Mouse (Mus musculus) kidney, adult 8-10 months (tissue): ENCODE data around the gene Apobec4.
"Not testable (repeated sequence)": the region's sequence is repeated elsewhere in the genome, so short reads cannot be mapped to it uniquely, and the experiment has no call there.

Source experiments
- DNase-seq, 2 experiments: peaks; one replicate each; pipeline ENCODE4 v3.0.0; 2022

Apobec4 gene

DNA sequence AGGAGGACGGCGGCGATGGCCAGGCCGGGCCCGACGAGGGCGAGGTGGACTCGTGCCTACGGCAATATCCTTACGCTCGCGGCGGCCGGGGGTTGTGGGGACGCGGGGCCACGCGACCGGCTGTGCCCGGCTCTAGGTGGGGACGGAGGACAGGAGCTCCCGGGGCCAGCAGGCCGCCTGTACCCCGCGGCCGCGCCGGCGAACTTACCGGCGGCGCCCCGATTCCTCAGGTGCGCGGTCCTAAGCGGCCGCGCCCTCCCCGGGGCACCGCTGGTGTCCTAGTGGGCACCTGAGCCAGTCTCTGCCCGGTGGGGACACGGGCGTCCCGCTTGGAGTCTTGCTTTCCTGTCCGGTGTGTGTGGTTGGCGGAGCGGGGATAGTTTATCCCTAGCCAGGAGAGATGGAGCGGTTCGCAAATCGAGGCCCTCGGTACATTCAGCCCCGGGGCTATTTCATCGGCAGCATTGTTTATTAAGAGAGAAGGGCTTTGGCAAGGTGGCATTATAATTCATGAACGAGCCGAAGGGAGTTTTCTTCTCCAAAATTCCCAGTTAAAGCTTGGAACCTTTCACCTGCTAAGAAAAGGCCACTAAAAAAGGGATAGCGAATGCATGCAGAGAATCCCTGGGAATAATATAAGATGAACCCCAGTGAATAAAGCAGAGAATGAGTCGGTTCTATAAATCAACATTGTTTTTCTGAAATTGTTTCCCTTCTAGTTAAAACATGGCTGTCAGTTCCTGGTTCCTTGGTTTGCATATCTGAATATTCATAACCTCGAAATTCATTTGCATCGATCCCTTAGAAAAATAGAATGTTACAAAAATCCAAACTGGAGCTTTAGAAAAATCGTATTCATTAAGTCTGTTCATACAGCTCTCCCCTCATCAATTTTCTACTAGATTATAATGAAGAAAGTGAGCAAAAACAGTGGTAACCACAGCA lies 16.7 kb downstream of the Apobec4 start:
- peak; percentile 30 to 38 for DNase-seq

DNA sequence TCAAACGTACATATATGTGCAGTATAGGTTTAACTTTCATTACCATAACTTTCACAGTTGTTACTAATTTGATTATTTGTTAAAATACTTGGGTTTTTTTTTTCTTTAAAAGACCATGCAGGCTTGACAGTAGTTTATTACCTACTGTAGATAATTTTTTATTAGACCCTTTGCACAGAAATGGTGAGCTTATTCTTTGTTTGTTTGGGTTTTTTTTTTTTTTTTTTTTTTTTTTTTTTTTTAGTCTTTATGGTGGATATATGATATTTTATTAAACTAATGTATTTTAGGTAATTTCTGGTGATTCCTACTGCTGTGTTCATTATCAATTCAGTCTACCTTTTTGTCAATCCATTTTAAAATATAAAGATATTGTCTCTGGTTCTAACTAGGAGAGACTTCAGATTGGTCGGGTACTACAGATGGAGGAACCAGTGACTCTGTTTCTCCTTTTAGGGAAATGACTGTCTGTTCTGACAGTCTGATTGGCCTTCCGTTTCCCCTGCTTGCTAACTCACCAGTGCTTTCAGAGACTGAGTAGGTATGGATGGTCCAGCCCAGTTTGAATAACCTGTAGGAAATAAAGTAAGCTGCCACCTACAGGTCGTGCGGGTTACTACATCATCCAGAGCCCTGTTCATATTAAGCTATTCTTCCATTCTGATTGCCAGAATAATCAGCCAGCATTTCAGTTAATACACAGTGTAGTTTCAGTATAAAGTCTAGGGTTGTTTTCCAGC lies 17.6 kb downstream of the Apobec4 start:
- peak; percentile 72 to 92 for DNase-seq

DNA sequence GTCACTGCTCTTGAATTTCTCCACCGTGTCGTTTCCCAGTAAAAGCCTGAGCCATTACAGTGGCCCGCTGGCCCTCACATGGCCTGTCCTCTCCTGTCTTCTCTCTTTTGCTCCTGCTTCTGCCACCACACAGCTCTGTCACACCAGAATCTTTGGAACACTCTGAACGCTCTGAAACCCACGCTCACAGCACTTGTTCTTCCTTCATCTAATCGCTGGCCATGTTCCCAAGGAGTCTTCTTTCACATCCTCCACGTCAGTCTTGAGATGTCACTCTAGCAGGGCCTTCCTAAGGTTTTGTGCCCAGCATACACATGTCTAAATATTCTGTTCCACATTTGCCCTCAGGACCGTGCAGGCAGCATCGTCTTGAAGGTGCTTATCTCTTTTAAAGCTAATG lies 20.7 kb downstream of the Apobec4 start:
- no peak for DNase-seq

DNA sequence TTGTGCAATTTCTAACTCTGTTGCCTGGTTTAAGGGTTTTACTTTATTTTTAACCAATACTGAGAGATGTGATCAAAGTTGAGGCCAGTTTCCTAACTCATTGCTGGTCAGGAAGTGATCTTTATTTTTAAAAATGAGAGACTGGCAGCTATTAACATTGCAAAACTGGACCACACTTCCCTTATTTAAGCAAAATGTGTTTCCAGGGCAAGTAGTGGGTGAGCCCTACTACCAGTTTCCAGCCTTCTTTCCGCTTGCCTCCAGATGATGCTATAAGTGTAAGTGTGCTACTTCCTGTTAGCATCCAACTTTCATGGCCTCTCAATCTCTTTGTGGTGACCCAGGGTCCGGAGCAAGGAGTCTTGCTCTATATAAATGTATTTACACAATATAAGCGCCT lies 24.2 kb downstream of the Apobec4 start:
- not testable (repeated sequence) for DNase-seq

DNA sequence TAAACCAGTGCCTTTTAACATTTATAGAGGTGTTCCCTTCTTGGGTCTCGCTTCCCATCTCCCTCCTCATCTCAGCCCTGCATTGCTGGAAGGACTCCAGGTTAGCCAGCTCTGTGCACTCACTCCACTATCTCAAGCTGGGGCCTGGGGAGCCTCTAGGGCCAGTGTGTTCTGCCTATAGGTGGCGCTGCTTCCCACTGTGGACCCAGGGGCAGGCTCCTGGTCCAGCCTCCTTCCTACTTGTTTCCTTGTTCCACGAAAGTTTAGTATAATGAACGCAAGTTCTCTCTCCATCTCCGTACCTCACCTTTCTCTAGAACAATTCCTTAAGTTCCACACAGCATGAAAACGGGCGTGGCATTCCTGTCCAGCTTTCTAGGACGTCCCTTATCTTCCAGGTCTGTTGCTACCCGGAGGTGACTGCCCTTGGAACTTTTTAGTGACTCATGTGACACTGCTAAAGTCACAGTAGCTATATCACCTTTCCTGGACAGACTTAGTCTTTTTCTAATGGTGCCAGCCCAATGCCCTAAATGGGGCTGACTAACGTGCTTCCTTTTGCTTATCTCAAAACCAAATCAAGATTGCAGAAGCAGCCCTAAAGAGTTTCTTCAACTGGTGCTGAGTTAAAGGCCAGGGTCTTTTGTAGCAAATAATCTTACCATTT lies 28.9 kb downstream of the Apobec4 start:
- DNase-seq = peak; percentile 60 to 79

DNA sequence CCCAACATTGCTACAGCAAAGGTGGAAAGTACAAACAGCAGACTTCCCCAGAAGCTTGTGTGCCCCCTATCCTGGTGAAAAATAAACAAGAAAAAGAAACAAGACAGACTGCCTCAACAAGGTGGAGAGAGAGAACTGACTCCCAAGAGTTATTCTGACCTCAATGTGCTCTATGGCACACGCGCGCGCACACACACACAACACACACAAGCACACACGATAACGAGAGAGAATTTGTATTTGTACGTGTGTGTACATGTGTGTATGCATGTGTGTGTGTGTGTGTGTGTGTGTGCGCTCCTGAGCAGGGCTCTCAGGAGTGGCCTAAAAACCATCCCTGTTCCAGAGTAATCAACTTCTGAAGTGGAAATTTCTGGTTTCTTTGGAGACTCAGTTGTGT lies 34.3 kb downstream of the Apobec4 start:
- DNase-seq = no peak

DNA sequence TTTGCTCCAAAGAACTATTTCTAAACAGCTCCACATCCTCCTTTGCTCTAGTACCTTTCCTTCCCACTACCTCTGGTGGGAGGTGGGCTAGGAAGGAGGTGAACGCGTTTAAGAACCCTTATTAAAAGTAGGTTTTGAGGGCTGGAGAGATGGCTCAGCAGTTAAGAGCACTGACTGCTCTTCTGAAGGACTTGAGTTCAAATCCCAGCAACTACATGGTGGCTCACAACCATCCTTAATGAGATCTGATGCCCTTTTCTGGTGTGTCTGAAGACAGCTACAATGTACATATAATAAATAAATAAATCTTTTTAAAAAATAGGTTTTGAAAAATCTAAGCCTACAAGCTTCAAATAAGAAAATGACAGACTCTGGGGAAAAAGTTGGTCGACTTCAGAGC lies 35.1 kb downstream of the Apobec4 start:
- DNase-seq = not testable (repeated sequence)

DNA sequence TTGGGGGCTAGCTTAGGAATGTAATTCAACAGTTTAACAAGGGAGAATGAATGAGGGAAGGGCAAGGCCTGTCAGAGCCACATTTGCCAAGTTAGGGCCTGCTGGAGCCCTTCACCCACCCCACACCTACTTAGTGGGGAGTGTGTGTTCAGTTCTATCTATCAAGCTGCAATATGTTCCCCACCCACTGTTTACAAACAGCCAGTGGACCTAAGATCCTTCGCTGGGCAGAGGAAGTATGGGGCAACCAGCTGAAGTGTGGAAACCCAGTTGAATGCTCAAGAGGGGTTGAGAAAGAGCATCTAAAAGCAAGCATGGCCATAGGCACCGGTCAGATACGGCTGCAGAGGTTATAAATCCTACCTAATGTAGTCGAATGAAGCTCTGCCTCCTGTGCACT lies 36.6 kb downstream of the Apobec4 start:
- no peak for DNase-seq

DNA sequence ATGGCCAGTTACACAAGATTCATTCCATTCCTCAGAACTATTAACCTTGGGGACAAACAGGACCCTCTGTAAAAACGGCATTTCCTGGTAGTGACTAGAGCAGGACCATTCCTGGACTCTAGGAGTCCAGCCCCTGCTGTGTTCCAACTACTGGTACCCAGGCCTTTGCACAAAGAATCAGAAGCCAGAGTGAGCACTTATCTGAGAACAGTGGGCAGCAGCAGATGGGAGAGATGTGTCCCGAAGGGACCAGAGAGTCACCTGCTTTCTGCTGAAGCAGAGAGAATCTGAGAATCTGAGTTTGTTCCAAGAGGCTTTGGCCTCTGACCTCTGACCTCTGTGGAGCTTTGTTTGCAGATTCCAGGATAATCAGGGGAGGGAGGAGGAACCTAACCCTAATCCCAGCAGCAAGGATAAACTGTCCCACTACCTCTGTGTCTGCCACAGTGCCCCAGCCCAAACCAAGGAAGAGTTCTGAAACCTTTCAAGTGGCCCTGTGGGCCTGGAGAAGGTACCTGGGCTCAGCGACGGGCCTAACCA lies 37.8 kb downstream of the Apobec4 start:
- DNase-seq = no peak

DNA sequence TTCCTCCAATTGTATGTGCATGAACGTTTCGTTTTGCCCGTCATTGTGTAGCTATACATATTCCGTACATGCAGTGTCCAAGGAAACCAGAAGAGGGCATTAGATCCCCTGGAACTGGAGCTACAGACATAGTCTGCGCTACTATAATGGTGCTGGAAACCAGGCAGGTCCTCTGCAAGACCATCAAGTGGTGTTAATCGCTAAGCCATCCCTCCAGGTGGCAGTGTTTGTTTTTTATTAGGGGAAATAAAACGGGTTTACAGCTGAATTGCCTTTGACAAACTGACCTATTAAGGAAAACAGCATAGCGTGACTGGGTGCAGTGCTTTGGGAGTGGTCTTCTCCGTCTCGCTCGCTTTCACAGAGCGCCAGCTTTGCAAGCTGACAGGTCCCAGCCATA lies 39.9 kb downstream of the Apobec4 start:
- DNase-seq = peak; percentile 39 to 56

DNA sequence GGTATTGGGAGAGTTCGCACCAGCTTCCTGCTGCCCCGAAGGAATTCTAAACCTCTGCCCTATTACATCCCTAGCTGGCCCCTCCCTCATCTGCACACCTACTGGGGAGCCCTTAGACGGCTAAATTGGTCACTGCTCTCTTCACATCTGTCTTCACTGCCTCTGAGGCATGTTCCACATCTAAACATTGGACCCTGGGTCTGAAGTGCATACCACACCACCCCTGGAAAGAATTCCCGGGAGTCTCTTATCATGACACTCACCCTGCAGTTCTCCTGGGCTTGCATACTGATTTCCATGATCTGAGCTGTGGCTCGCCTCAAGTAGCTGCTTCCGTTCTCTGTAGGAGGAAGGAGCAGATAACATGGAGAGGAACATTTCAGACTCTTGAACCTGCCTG lies 40.5 kb downstream of the Apobec4 start:
- DNase-seq = no peak

DNA sequence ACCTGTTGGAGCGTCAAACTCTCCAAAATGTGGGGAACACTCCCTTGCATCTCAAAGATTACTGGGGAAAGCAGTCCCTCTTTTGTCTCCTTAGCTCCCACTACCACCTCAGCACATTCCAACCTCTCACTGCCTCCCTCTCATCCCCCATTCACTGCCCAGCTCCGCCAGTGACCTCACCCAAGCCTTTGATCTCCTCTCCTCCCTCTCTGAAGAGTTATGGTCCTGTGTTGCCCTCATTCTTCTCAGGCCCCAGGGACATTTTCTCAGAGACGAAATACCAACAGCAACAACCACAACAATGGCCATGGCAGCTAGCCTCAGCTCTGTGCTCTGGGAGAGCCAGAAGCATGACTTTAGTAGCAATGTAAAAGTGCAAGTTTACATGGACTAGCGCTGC lies 40.9 kb downstream of the Apobec4 start:
- DNase-seq = no peak

DNA sequence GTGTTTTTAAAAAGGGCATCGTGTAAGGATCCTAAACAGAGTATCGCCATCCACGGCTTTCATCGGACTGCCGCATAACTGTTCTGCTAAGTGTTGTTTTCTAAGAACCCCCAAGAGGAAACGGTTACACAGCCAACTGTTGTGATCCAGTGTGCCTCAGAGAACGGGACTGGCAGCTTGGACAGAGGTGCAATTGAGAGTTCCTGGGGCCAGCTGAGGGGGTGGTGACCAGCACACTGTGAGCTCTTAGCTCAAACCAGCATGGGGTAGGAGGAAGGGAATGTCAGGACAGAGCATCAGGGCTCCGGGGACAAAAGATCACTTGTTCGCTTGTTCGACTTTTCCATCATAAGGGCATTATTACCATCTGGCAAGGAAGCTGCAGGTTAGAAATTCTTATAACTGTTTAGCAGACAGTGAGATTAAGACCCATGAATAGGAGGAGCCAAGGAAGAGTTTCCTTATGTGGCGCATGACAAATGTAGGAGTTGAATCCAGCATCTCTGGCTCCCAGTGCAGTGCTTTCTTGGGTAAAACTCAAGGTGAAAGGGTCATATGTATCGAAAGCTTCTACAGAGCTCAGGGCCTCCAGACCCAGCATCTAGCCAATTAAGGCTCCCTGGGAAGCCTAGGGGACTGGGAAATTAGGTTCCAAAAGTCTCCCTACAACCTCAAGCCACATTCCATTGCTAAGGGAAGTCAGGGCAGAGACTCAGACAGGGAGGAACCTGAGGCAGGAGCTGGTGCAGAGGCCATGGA lies 42.6 kb downstream of the Apobec4 start:
- DNase-seq = no peak

DNA sequence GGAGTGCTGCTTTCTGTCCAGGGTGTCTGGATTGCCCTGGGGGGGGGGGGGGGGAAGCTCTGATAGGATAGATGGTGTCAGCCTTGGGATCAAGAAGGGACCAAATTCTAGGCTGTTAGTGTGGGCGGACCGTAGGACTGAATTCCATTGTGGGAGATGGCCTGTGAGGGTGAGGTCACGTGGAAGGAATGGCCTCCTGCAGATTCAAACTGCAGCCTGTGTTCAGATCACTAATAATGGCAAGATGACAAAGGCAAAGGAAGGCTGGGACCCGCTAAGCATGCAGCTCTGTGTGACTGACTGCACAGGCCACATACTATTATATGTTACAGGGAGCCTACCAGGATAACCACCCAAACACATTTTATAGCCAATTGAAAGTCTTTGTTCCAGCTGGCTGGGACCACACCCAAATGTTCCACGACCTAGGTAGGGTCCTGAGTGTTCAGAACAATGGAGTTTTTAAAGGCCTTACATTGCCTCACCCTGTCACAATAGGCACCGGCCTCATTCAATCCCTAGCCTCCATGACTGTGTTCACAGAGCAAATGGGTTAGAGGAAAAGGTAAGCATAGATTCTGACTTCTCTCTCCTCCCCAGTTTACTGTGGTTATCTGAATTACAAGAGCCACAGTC lies 43.3 kb downstream of the Apobec4 start:
- DNase-seq = no peak

DNA sequence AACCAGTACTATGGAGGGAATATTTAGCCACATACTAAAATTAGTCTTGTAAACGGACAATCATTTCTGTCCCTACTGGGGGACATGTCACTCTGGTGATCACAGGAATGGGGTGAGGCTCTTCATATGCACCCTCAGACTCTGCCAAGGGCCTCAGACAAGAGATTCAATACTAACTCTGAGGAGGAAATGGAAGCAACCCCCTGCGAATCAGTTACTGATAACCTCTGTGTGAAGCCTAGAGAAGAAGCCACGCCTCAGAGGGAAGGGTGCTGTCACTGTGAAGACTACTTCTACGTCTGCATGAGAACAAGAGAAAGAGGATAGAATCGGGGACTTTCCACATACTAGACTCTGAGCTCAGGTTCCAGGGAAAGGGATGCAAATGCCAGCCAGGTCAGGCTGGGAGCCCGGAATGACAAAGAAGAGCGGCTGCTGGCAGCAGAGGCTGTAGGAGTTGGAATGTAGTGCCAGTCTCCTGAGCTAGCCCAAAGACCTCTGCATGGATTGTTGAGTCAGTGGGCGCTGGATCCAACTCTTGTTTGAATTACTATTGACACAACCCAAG lies 45.4 kb downstream of the Apobec4 start:
- DNase-seq = no peak

DNA sequence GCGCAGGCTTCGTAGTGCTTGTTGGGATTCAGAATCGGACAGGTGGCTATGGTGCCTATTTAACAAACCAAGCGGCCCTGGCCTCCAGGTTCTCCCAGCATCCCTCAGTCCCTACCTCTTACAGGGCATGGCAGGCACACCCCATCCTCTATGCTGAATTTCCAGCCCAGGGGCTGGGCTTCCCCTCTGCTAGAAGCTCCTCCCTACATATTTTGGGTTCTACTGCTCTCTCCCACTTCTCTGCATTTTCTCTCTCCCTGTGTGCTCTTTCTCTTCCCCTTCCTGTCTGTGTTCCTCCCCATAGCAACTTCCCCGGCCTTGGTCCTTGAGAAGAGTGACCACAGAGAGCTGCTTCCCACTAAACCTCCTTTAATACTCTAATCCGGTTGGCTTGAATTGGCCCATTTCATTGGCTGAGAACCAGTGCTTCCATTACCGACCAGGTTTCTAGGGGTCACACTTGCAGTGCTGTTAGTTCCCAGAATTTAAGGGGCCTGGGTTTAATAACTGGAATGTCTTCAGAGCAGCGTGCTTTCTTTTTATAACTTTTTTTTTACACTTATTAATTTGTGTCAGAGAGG lies 46.4 kb downstream of the Apobec4 start:
- no peak for DNase-seq

DNA sequence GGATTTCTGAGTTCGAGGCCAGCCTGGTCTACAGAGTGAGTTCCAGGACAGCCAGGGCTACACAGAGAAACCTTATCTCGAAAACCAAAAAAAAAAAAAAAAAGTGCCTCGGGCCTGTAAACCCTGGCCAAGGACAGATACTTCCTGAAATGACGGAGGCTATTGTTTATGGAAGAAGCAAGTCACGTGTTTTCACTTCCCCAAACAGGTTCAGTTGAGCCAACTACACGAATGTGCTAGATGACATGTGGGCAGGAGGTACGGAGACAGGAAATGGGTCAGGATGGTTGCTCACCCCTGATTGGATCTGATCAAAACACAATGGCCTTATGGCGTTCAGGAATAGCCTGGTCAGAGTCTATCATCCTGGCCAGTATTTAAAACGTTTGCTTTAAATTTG lies 47.8 kb downstream of the Apobec4 start:
- DNase-seq = no peak

DNA sequence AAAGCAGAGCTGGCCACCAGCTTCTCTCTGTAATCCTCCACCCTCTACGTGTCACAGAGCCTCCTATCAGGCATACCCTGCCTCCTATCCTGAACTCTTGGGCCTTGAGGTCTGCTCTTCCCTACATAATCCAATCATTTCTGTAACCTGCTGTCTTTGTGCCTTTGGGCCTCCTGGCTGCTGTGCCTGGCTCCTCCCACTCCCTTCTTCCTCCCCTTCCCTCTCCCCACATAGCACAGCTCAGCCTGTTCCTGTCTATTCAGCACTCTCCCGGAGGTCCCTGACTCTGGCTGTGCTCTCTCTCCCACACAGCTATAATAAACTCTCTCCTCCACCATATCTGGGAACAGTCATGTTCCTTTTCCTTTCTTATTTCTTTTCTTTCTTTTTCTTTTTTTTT lies 49.5 kb downstream of the Apobec4 start, which contains the start of gene Ncf2:
TSS of gene Ncf2 (plus strand) at position 298 of the 400 bp plus-strand sequence.
- peak in 1 of 2 experiments; percentile 19 for DNase-seq

DNA sequence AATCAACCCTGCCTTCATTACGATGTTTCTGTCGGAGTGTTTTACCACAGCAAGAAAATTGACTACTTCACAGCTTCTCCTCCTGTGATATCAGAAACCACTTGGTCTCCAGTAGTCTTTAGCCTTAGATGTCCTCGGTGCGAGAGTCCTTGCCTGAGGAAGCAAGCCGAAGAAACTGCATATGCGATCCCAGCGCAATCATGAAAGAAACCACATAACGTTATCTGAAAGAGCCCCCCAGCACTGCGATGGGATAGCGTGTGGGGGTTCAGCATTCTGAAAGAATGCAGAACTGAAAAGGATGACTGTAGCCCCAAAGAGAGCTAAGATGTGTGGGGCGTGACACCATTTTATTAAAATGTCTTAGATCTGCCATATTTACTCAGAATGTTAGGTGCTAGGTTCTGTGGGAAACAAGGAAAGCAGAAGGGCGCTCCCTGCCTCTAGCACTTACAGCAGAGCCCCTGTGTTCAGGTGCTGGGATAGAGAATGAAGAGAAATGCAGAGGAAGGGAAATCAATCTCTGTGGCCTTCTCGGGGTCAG lies 50.4 kb downstream of the Apobec4 start:
- DNase-seq = no peak

DNA sequence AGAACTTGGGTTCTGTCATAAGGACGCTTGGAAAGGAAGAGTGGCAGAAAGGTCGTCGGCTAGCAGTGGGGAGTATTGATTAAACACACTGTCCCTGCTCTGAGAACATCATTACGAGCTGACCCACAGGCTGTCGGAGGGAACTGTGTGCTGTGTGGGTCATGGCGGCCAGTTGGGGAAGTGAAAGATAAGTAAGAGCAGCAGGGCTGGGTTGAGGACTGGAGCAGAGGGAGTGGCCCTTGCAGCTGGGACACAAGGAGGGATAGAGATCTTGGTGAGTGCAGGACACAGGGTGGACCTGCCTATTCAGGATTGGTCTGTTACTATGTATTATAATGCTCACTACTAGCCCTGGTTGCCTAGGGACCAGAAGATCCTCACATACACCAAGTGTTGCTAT lies 54.6 kb downstream of the Apobec4 start:
- DNase-seq = no peak
